Mouse (Mus musculus): ENCODE measurements around the gene Ranbp6. TPM values are rescaled to one million over a fixed set of nuclear protein-coding genes. Genes with fewer than 3 reads are reported as not detected.
A peak's percentile ranks its signal among the peaks of the same experiment; 100 is the strongest.

Ranbp6 gene
- polyA plus RNA-seq, 1 experiment from 2014 or later: 43.5 TPM

DNA sequence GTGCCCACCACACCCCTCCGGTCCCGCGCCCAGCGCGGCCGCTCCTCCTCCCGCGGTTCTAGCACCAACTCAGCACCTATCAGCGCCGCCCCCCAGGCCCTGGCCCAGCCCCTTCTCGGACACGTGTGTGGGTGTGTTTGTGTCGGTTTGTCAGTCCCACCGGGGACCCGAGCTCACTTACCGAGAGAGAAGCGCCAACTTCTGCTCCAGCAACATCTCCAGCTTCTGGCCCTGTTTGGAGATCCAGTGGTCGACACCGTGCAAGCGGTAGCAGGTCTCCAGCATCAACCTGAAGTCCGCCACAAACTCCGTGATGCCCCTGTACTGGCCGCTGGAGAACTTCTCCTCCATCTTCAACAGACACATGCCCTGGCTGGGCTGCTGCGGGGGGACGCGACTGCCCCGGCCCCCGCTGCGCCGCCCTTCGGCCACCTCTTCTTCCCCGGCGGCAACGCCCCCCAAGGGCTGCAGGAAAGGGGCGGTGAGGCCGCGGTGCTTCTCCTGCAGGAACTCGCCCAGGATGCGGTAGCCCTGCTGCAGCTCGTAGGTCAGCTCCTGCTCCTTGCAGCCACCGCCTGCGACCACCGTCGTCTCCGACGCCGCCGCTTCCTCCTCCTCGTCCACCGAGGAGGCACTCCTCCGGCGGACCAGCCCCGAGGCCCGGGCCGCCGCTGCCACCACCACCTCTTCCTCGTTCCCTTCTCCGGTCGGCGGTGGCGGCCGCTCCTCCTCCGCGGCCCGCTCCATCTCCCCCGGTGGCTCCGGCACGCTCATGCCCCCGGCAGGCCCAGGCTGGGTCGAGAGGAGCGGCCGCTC is 7.5 kb downstream of the Ranbp6 start:
- WGBS: under 1% methylated on average over 63 of the region's 72 CpGs
- peak overlapping the region; percentile 97 for H3K27ac ChIP-seq (replicated peaks)
- H3K4me3 ChIP-seq: peak overlapping the region; percentile 96
- H3K27me3 ChIP-seq: no peaks in the 10 kb centered on the region
- H3K9me3 ChIP-seq: no peaks in the 10 kb centered on the region
- H3K4me2 ChIP-seq (replicated peaks): peak overlapping the region; percentile 92
- H3K36me3 ChIP-seq: peaks cover 16% of the 10 kb centered on the region
- peaks cover 24% of the 10 kb centered on the region for H3K4me1 ChIP-seq
- peak; percentile 38 for ATAC-seq (ENCODE audit: low FRiP score, low read depth)
- peak overlapping the region; percentile 94 for H3K9ac ChIP-seq (replicated peaks)

DNA sequence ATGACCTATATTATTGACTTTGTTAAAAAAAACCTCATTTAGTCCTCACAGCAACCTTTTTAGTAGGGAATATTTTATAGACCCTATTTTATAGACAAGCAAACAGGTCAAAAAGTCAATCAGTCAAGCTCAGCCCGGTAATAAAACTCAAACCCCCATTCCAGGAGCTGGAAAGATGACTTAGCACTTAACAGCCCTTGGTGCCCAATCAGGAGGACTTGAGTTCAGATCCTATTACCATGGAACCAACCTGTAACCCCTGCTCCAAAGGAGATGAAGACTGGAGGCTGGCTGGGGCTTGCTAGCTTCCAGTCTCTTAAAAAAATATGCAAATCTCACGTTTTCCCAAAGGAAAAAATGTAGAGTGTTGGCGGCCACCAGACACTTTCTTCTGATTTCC is 8.8 kb downstream of the Ranbp6 start:
- H3K27me3 ChIP-seq: no peaks in the 10 kb centered on the region
- ATAC-seq (ENCODE audit: low FRiP score, low read depth): no peak
- 43% methylated on average over 3 of the region's 3 CpGs for WGBS
- H3K9me3 ChIP-seq: no peaks in the 10 kb centered on the region
- H3K4me2 ChIP-seq (replicated peaks): peak overlapping the region; percentile 92
- no peak overlapping the region; the same call in 1 of the 2 replicates for H3K9ac ChIP-seq (replicated peaks)
- no peak overlapping the region for H3K27ac ChIP-seq (replicated peaks)
- H3K36me3 ChIP-seq: peaks cover 3% of the 10 kb centered on the region; the same call in 1 of the 2 replicates
- peak overlapping the region; percentile 32 for H3K4me3 ChIP-seq
- H3K4me1 ChIP-seq: peaks cover 14% of the 10 kb centered on the region

DNA sequence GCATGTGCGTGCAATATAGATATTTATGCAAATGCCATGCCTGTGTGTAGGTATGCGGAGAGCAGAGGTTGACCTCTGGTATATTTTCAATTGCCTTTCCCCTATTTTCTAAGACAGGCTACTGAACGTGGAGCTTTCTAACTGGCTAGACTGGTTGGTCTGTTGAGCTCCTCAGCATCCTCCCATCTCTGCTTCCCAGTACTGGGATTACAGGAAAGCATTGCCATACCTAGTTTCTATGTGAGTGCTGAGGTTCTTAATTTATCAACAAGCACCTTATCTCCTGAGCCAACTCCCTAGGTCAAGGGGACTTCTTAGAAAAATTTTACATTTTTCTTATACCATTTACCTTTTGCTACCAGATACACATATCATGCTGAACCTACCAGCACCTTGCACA is 15.4 kb downstream of the Ranbp6 start:
- Histone ChIP-seq H3K9me3 (no peaks in the 10 kb centered on the region), H3K4me3 (no peak overlapping the region), H3K36me3 (no peaks in the 10 kb centered on the region), H3K9ac (replicated peaks) (no peak overlapping the region), H3K27ac (replicated peaks) (no peak overlapping the region), H3K27me3 (no peaks in the 10 kb centered on the region), H3K4me1 (no peaks in the 10 kb centered on the region), H3K4me2 (replicated peaks) (no peak overlapping the region)
- WGBS: 85% methylated on average over 3 of the region's 3 CpGs
- ATAC-seq (ENCODE audit: low FRiP score, low read depth): no peak

- no peak overlapping the region for H3K9ac ChIP-seq (replicated peaks)
- no peak overlapping the region for H3K4me2 ChIP-seq (replicated peaks)
- H3K27ac ChIP-seq (replicated peaks): no peak overlapping the region
- no peak overlapping the region for H3K4me3 ChIP-seq
- H3K36me3 ChIP-seq: peaks cover 13% of the 10 kb centered on the region
- H3K9me3 ChIP-seq: no peaks in the 10 kb centered on the region
- no peaks in the 10 kb centered on the region for H3K4me1 ChIP-seq
- H3K27me3 ChIP-seq: no peaks in the 10 kb centered on the region
- ATAC-seq (ENCODE audit: low FRiP score, low read depth): no peak
Observed at GRCm38 (mm10) chr19:29787997-29788396, 24.8 kb downstream of the Ranbp6 start.

GRCm38 (mm10) chr19:29782914-29783313 is 29.9 kb downstream of the Ranbp6 start:
- no peak for ATAC-seq (ENCODE audit: low FRiP score, low read depth)
- Histone ChIP-seq H3K4me2 (replicated peaks) (no peak overlapping the region), H3K27me3 (no peaks in the 10 kb centered on the region), H3K9me3 (no peaks in the 10 kb centered on the region), H3K36me3 (peaks cover 13% of the 10 kb centered on the region), H3K4me1 (no peaks in the 10 kb centered on the region), H3K4me3 (no peak overlapping the region), H3K27ac (replicated peaks) (no peak overlapping the region), H3K9ac (replicated peaks) (no peak overlapping the region)
- WGBS: 98% methylated on average over 2 of the region's 2 CpGs

Other genes with a start within 250 kb of the Ranbp6 start
- 14.8 and 16.8 TPM in 2 replicates for gene Ermp1, start 164.6 kb downstream of the Ranbp6 start, polyA plus RNA-seq (2016; fragmentation: Nextera tagmentation; extraction: Ambion mirVana)
- gene Mlana, start 115.2 kb downstream of the Ranbp6 start, polyA plus RNA-seq (2016; fragmentation: Nextera tagmentation; extraction: Ambion mirVana): not detected in 2 replicates
- gene 9930021J03Rik, start 7.0 kb downstream of the Ranbp6 start, polyA plus RNA-seq (2016; fragmentation: Nextera tagmentation; extraction: Ambion mirVana): 8.1 and 9.1 TPM in 2 replicates
- gene Il33, start 112.1 kb upstream of the Ranbp6 start, polyA plus RNA-seq (2016; fragmentation: Nextera tagmentation; extraction: Ambion mirVana): 0.38 and 0.86 TPM in 2 replicates
- gene Trpd52l3, start 190.8 kb upstream of the Ranbp6 start, polyA plus RNA-seq (2016; fragmentation: Nextera tagmentation; extraction: Ambion mirVana): not detected in 2 replicates
- 88.1 and 92.8 TPM in 2 replicates for gene Uhrf2, start 217.5 kb upstream of the Ranbp6 start, polyA plus RNA-seq (2016; fragmentation: Nextera tagmentation; extraction: Ambion mirVana)

Measured in midbrain, embryonic 12.5 days (tissue).